Mouse (Mus musculus) olfactory bulb, adult 2 months (tissue): Measurements from ENCODE around the gene Tubb2a.

Experiments
- CTCF ChIP-seq: fragments of 200-500 bp; IDR thresholded peaks from 2 replicates; pipeline ENCODE4 v1.5.1; 2012; ENCODE audit warnings: low read depth, mild to moderate bottlenecking, low read length, moderate library complexity; ENCODE audit not compliant: insufficient read depth
- POLR2A ChIP-seq: fragments of 200-500 bp; IDR thresholded peaks from 2 replicates; pipeline ENCODE4 v1.6.1; 2012; ENCODE audit warnings: mild to moderate bottlenecking, low read depth, low read length, moderate library complexity; ENCODE audit not compliant: insufficient read depth

GRCm38 (mm10) chr13:34053673-34054282 lies 24.0 kb downstream of the Tubb2a start:
- TF ChIP-seq CTCF (no peak), POLR2A (no peak)
